Mouse (Mus musculus): ENCODE results near the gene Olfr920. TPM values are rescaled to one million over a fixed set of nuclear protein-coding genes. Genes with fewer than 3 reads are reported as not detected.

The Olfr920 gene
- 0.14 and 0.17 TPM in 2 replicates for polyA plus RNA-seq (2015; fragmentation: Nextera tagmentation; extraction: Ambion mirVana)

DNA sequence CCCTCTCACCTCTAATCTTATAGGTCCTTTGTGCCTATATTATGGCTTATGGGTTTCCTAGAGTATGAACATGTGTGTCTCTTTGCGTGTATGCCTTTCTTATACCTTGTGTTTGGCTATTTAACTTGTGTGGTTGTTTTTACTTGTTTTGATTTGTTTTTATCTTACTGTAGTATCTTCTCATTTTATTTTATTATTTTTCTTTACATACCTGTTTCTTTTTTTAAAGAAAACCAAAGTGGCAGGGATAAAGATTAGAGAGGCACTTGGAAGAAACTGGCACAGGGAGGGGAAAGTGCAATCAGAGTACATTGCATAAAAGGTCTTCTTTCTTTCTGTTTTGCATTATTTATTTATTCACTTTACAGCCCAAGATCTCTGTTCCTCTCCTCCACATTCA is at the start of gene Olfr920:
Olfr920 (plus strand) TSS at position 301 of the 400 bp plus-strand sequence.

DNA sequence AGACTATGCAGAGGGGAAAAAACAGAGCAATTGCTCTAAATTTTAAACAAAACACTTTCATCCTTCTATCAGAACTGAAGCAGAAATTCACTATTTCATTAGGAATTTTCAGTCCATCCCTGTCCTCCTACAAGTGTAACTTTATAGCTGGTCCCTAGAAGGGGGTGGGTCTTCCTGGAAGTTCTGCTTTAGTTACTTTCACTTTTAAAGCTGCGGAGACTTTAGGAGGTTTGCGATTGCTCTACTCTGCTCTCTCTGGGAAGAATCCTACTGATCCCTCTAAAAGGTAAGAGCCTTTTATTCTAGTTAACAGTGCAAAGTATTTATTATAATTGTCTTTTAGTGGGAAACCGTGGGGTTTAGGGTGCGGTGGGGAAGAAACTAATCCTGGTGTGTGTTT is 34.0 kb upstream of the Olfr920 start, which contains the start of gene Vwa5a:
Vwa5a (plus strand) TSS at position 167 of the 400 bp plus-strand sequence.

DNA sequence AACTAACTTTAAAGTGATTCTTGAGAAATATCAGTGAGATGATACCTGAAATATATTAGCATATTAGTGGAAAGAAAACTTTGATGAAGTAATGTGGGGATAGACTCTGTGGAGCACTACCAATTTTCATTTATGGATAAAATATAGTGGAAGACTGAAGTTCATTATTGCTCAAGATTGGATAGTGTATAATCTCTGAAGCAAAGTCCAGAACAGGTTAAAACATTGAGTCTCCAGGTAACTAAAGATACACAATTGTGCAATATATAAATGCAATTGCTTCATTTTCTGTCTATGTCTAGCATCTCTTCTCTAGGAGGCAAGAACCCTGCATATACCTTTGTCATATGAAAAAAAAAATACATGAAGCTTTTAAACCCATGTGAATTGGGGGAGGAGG is 20.7 kb downstream of the Olfr920 start, which contains the start of gene Olfr921:
Olfr921 (plus strand) TSS at position 301 of the 400 bp plus-strand sequence.

Other genes with a start within 250 kb of the Olfr920 start
- gene Olfr911-ps1, start 230.7 kb upstream of the Olfr920 start, polyA plus RNA-seq (2015; fragmentation: Nextera tagmentation; extraction: Ambion mirVana) = not detected in 2 replicates
- gene Olfr910, start 214.4 kb upstream of the Olfr920 start, polyA plus RNA-seq (2015; fragmentation: Nextera tagmentation; extraction: Ambion mirVana) = not detected in 2 replicates
- gene Olfr912, start 172.1 kb upstream of the Olfr920 start, polyA plus RNA-seq (2015; fragmentation: Nextera tagmentation; extraction: Ambion mirVana) = not detected in 2 replicates
- not detected in 2 replicates for gene Olfr913, start 159.5 kb upstream of the Olfr920 start, polyA plus RNA-seq (2015; fragmentation: Nextera tagmentation; extraction: Ambion mirVana)
- gene Olfr914, start 147.2 kb upstream of the Olfr920 start, polyA plus RNA-seq (2015; fragmentation: Nextera tagmentation; extraction: Ambion mirVana) = not detected in 2 replicates
- gene Olfr916, start 92.4 kb upstream of the Olfr920 start, polyA plus RNA-seq (2015; fragmentation: Nextera tagmentation; extraction: Ambion mirVana) = not detected in 2 replicates
- gene Olfr917, start 86.5 kb upstream of the Olfr920 start, polyA plus RNA-seq (2015; fragmentation: Nextera tagmentation; extraction: Ambion mirVana) = not detected in 2 replicates
- gene Olfr918, start 77.7 kb upstream of the Olfr920 start, polyA plus RNA-seq (2015; fragmentation: Nextera tagmentation; extraction: Ambion mirVana) = not detected in 2 replicates
- not detected in 2 replicates for gene Olfr919, start 48.6 kb upstream of the Olfr920 start, polyA plus RNA-seq (2015; fragmentation: Nextera tagmentation; extraction: Ambion mirVana)
- gene Vwa5a, start 34.0 kb upstream of the Olfr920 start, polyA plus RNA-seq (2015; fragmentation: Nextera tagmentation; extraction: Ambion mirVana) = 24.7 and 26.0 TPM in 2 replicates
- gene Olfr921, start 20.8 kb downstream of the Olfr920 start, polyA plus RNA-seq (2015; fragmentation: Nextera tagmentation; extraction: Ambion mirVana) = not detected in 2 replicates
- gene Olfr922, start 62.3 kb downstream of the Olfr920 start, polyA plus RNA-seq (2015; fragmentation: Nextera tagmentation; extraction: Ambion mirVana) = not detected in 2 replicates
- not detected in 2 replicates for gene Olfr923, start 74.2 kb downstream of the Olfr920 start, polyA plus RNA-seq (2015; fragmentation: Nextera tagmentation; extraction: Ambion mirVana)
- not detected in 2 replicates for gene Olfr924, start 92.2 kb downstream of the Olfr920 start, polyA plus RNA-seq (2015; fragmentation: Nextera tagmentation; extraction: Ambion mirVana)
- not detected in 2 replicates for gene Olfr26, start 102.8 kb downstream of the Olfr920 start, polyA plus RNA-seq (2015; fragmentation: Nextera tagmentation; extraction: Ambion mirVana)
- gene Olfr926, start 124.8 kb downstream of the Olfr920 start, polyA plus RNA-seq (2015; fragmentation: Nextera tagmentation; extraction: Ambion mirVana) = not detected in 2 replicates
- gene Olfr930, start 177.5 kb downstream of the Olfr920 start, polyA plus RNA-seq (2015; fragmentation: Nextera tagmentation; extraction: Ambion mirVana) = not detected in 2 replicates
- gene Olfr933, start 220.0 kb downstream of the Olfr920 start, polyA plus RNA-seq (2015; fragmentation: Nextera tagmentation; extraction: Ambion mirVana) = not detected in 2 replicates
- gene Olfr934, start 236.0 kb downstream of the Olfr920 start, polyA plus RNA-seq (2015; fragmentation: Nextera tagmentation; extraction: Ambion mirVana) = not detected in 2 replicates
- not detected in 2 replicates for gene Olfr935, start 247.4 kb downstream of the Olfr920 start, polyA plus RNA-seq (2015; fragmentation: Nextera tagmentation; extraction: Ambion mirVana)